Mouse (Mus musculus) hindbrain, embryonic 11.5 days (tissue): Measurements from ENCODE around the gene Cops2. TPM values are rescaled to one million over a fixed set of nuclear protein-coding genes. Genes with fewer than 3 reads are reported as not detected.
A peak's percentile ranks its signal among the peaks of the same experiment; 100 is the strongest.

Experiments used
- ATAC-seq: fragments of 200-750 bp; cut with Nextera tagmentation; 2 replicates; pipeline ENCODE4 v1.8.0; 2017; ENCODE audit warnings: mild to moderate bottlenecking, moderate TSS enrichment, moderate library complexity; ENCODE audit not compliant: low FRiP score
- DNase-seq: peaks from one replicate; pipeline ENCODE4 v3.0.0-alpha.2; 2015; ENCODE audit warnings: low spot score
- H3K27ac ChIP-seq: fragments of 300-500 bp; sonication (generic); 2 replicates; pipeline ENCODE4 v1.5.1; 2014; ENCODE audit warnings: mild to moderate bottlenecking, low read depth, low read length
- H3K27me3 ChIP-seq: fragments of 300-500 bp; sonication (generic); 2 replicates; pipeline ENCODE4 v1.6.1; 2014; ENCODE audit warnings: mild to moderate bottlenecking, low read length, moderate library complexity, mixed read lengths; ENCODE audit not compliant: control insufficient read depth, insufficient read depth
- H3K36me3 ChIP-seq: fragments of 300-500 bp; sonication (generic); 2 replicates; pipeline ENCODE4 v1.6.1; 2014; ENCODE audit warnings: mild to moderate bottlenecking, low read length, moderate library complexity, mixed read lengths; ENCODE audit not compliant: control insufficient read depth, insufficient read depth
- H3K4me1 ChIP-seq: fragments of 300-500 bp; sonication (generic); replicated peaks from 2 replicates; pipeline ENCODE4 v1.6.1; 2014; ENCODE audit warnings: low read length, mixed read lengths; ENCODE audit not compliant: control insufficient read depth, insufficient read depth
- H3K4me2 ChIP-seq: fragments of 300-500 bp; sonication (generic); replicated peaks from 2 replicates; pipeline ENCODE4 v1.6.1; 2014; ENCODE audit warnings: mild to moderate bottlenecking, low read depth, low read length
- H3K4me3 ChIP-seq: fragments of 300-500 bp; sonication (generic); 2 replicates; pipeline ENCODE4 v1.5.1; 2014; ENCODE audit warnings: low read depth, low read length
- H3K9ac ChIP-seq: fragments of 300-500 bp; sonication (generic); 2 replicates; pipeline ENCODE4 v1.6.1; 2014; ENCODE audit warnings: low read depth, low read length
- H3K9me3 ChIP-seq: fragments of 300-500 bp; sonication (generic); 2 replicates; pipeline ENCODE4 v1.6.1; 2016; ENCODE audit warnings: low read length; ENCODE audit not compliant: control insufficient read depth
- WGBS: fragments of 180-500 bp; shearing (Covaris S2); extraction: QIAGEN DNeasy Blood & Tissue Kit; methylation state at CpG from one replicate; pipeline ENCODE4 v1.1.7; 2014; 5-methylcytosine and 5-hydroxymethylcytosine counted together
- polyA plus RNA-seq: library from polyadenylated mRNA; unstranded; fragments of >200 nt; fragmentation: Nextera tagmentation; extraction: Ambion mirVana; gene quantifications from 2 replicates; pipeline ENCODE4 v1.2.1, GENCODE M21; 2014

Cops2 gene
- polyA plus RNA-seq, 1 experiment from 2014 or later = 110 TPM

DNA sequence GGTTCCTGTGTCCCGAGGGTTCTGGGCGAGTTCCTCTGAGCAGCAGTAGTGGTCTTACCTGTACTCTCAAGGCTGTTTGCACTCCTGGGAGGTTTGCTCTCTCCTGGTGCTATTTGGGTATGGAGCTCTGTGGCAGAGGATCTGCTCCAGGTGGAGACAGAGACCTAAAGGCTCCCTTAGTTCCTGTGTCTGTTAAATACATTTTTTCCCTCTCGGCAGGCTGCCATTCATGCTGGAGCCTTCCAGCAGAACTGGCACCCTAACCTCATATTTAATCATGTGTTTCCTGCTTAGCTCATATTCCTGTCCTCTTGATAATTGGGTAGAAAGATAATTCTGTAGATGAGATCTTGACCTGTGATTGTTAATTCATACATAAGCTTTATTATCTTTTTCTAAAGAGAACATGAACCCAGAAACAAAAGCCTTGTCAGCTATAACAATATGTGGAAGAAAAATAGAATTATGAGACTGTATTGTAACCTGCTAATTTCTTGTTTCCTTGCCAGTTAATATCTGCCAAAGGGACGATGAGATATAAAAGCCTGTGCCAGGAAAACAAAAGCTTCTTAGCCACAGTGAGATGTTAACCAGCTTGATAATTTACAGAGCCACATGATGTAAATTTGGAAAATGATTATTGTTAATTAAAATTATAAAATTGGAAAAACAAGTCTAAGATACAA, 27.1 kb upstream of the Cops2 start:
- Histone ChIP-seq H3K27ac (no peak overlapping the region), H3K4me3 (no peak overlapping the region), H3K4me2 (no peak overlapping the region), H3K9me3 (no peaks in the 10 kb centered on the region), H3K36me3 (no peaks in the 10 kb centered on the region), H3K9ac (no peak overlapping the region), H3K4me1 (no peaks in the 10 kb centered on the region), H3K27me3 (no peaks in the 10 kb centered on the region)
- no peak for DNase-seq
- 87% methylated on average over 4 of the region's 4 CpGs for whole genome bisulfite sequencing
- no peak for ATAC-seq

DNA sequence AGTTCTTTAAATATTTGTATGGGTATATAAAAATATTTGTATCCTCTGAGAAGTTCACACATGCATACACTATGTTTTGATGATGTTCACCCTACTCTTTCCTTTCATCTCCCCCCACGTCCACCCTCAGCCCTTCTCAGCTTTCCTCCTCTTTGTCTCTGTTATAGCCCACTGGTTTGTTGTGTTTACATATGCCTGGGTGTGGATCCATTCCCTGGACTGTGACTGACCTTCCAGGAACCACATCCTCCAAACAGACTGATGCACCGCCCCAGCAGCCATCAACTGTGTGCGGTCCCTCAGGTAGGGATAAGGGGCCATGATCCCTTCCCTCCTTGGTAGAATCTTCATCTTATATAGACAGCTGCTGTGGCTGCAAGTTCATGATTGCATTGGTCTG, 11.2 kb upstream of the Cops2 start:
- Histone ChIP-seq H3K27me3 (no peaks in the 10 kb centered on the region), H3K4me1 (no peaks in the 10 kb centered on the region), H3K4me2 (no peak overlapping the region), H3K9me3 (no peaks in the 10 kb centered on the region), H3K4me3 (no peak overlapping the region), H3K36me3 (no peaks in the 10 kb centered on the region), H3K27ac (no peak overlapping the region), H3K9ac (no peak overlapping the region)
- DNase-seq = no peak
- no peak for ATAC-seq
- 90% methylated on average over 3 of the region's 3 CpGs for WGBS

DNA sequence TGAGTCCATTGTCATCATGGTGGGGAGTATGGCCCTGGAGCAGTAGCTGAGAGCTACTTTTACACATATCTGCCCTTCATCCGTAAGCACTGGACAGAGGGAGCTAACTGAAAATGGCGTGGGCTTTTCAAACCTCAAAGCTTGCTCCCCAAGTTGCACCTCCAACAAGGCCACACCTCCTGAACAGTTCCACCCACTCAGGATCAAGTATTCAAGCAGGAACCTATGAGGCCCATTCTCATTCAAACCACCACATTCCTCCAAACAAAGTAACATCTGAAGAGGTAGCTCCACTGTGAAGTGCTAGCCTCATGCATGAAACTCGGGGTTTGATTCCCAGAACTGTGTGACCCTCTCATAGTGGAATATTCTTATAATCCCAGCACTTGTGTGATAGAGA, 9.4 kb upstream of the Cops2 start:
- DNase-seq (no peak), ATAC-seq (no peak)
- no peak overlapping the region for H3K4me2 ChIP-seq
- no peaks in the 10 kb centered on the region for H3K9me3 ChIP-seq
- H3K4me1 ChIP-seq = no peaks in the 10 kb centered on the region
- WGBS = 77% methylated on average over 3 of the region's 3 CpGs
- no peaks in the 10 kb centered on the region for H3K27me3 ChIP-seq
- no peaks in the 10 kb centered on the region for H3K36me3 ChIP-seq
- H3K27ac ChIP-seq = no peak overlapping the region
- H3K4me3 ChIP-seq = no peak overlapping the region
- no peak overlapping the region for H3K9ac ChIP-seq

DNA sequence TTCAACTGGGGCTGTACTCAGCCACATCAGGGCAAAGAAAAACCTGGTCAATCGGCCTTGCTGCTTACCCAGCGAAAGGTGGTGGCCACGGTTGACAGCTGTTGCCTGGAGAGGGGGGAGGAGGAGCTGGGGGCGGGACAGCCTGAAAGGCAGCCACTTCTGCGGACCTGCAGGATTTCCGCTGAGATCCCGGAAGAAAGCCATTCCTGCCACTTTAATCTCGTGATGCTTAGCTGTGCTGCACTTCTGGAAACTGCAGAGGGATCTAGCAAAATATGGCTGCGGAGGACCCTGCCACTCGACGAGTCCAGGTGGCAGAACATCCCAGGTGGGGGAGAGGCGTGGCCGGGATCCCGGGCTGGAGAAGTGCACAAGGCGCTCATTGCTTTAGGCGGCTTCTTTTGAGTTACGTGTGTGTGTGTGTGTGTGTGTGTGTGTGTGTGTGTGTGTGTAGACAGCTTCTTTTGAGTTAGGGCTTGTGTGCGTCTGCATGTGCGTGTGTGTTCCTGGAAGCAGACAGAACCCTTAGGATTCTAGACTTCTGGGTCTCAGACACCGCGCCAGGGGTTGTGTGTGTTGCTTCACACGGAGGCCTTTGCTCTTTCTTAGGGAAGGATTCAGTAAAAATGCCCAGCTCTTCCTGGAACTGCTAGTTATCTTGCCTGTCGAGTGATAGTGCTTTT, 7.3 kb upstream of the Cops2 start:
- WGBS = 10% methylated on average over 23 of the region's 23 CpGs
- H3K27ac ChIP-seq = no peak overlapping the region

DNA sequence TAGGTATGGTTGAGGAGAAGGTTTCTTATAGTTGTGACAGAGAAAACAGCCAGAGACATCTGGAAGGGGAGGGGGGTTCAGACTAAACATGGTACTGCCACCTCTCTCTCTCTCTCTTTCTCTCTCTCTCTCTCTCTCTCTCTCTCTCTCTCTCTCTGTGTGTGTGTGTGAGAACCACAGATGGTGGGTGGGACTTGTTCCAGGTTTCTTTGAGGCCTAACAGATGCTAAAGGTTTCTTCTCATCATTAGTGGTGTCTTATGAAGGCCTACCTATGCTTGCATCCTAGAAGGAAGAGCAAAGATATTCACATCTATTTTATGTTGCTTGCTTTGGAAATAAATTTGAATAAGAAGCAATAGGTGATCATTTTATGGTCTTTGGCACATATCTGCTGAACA, 6.6 kb upstream of the Cops2 start:
- Histone ChIP-seq H3K27ac (no peak overlapping the region), H3K9ac (no peak overlapping the region), H3K36me3 (no peaks in the 10 kb centered on the region), H3K4me3 (no peak overlapping the region; the same call in 1 of the 2 replicates), H3K4me1 (no peaks in the 10 kb centered on the region), H3K9me3 (no peaks in the 10 kb centered on the region), H3K4me2 (peak overlapping the region; percentile 44), H3K27me3 (no peaks in the 10 kb centered on the region)
- ATAC-seq (no peak), DNase-seq (no peak)

More for the DNA sequence above, 7.3 kb upstream of the Cops2 start:
- DNase-seq (peak; percentile 58), ATAC-seq (peak; percentile 47)
- no peaks in the 10 kb centered on the region for H3K9me3 ChIP-seq
- no peaks in the 10 kb centered on the region for H3K4me1 ChIP-seq
- peak overlapping the region; percentile 44 for H3K4me2 ChIP-seq
- H3K27me3 ChIP-seq = no peaks in the 10 kb centered on the region
- H3K9ac ChIP-seq = peak overlapping the region; percentile 64
- H3K4me3 ChIP-seq = peak overlapping the region; percentile 43
- no peaks in the 10 kb centered on the region for H3K36me3 ChIP-seq

DNA sequence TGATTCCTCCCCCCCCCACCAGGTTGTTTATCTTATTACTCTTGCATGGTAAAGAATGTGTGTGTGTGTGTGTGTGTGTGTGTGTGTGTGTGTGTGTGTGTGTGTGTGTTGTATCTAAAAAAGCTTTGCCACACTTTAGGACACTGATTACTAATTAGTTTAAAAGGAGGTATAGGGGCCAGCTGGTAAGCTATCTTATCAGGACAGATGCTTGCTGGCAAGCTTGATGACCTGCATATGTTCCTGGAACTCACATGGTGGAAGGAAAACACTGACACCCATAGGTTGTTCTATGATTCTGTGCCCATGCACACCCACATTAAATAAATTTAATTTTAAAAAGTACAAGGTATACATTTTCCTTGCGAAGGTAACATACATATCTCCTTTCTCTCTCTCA, 5.6 kb upstream of the Cops2 start:
- H3K4me1 ChIP-seq = no peaks in the 10 kb centered on the region
- 97% methylated on average over 1 of the region's 1 CpGs for WGBS
- H3K36me3 ChIP-seq = no peaks in the 10 kb centered on the region
- DNase-seq (no peak), ATAC-seq (no peak)
- no peak overlapping the region for H3K4me3 ChIP-seq
- no peaks in the 10 kb centered on the region for H3K27me3 ChIP-seq
- no peak overlapping the region for H3K4me2 ChIP-seq
- H3K9ac ChIP-seq = no peak overlapping the region
- H3K27ac ChIP-seq = no peak overlapping the region
- H3K9me3 ChIP-seq = no peaks in the 10 kb centered on the region

DNA sequence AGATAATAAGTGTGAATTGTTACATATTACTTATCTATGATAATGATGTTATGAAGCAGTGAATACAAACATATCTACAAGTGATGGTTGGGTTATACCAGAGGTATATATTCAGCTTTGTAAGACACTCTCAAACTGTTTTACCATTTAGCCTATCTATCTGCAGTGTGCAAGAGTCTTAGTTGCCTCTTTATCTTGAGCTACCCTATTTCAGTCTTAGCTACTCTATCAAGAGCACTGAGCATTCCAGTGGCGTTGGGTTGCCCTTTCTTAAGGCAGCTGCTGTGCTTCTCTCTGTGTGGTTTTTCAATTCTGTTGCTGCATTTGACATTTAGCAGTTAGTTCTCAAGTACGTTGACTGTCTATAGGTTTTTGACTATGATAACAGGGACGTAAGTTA, 4.9 kb upstream of the Cops2 start:
- Histone ChIP-seq H3K4me3 (no peak overlapping the region), H3K27ac (no peak overlapping the region), H3K4me2 (no peak overlapping the region), H3K9ac (no peak overlapping the region), H3K36me3 (no peaks in the 10 kb centered on the region), H3K27me3 (no peaks in the 10 kb centered on the region), H3K9me3 (no peaks in the 10 kb centered on the region), H3K4me1 (no peaks in the 10 kb centered on the region)
- WGBS = 82% methylated on average over 3 of the region's 3 CpGs
- no peak for ATAC-seq
- DNase-seq = no peak

DNA sequence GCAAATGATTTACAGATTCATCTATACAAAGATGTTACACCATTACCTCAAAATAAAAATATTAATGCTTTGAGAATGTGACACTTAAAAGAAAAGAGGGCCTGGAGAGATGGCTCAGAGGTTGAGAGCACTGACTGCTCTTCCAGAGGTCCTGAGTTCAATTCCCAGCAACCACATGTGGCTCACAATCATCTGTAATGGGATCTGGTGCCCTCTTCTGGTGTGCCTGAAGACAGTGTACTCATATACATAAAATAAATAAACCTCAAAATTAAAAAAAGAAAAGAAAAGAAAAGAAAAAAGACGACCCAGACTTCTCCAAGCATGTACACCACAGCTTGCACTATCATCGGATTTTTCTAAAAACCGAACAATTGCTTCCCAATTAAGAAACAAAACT, 1.2 kb downstream of the Cops2 start:
- Histone ChIP-seq H3K4me1 (no peaks in the 10 kb centered on the region), H3K27me3 (no peaks in the 10 kb centered on the region), H3K27ac (no peak overlapping the region), H3K9me3 (no peaks in the 10 kb centered on the region), H3K4me2 (peak overlapping the region; percentile 55), H3K36me3 (no peaks in the 10 kb centered on the region), H3K9ac (no peak overlapping the region), H3K4me3 (peak overlapping the region; percentile 91)
- DNase-seq = no peak
- no peak for ATAC-seq
- 50% methylated on average over 3 of the region's 3 CpGs for WGBS

DNA sequence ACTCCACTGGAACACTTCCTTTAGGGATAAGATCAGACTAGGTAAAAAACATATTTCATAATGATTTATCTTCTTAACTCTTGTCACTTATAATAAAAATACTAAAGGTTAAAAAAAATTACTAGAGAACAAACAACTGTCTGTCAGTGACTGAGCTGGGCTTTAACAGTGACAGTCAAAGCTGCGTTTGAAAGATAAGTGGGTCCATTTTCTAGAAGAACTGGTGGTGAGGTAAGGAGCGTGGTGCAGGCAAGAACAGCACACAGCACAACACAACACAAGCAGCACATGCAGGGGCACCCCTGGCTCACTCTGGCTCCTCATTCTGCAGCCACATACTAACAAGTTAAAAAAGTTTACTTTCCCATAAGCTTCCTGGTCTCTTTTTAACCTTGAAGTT, 7.7 kb downstream of the Cops2 start:
- WGBS = 85% methylated on average over 2 of the region's 2 CpGs
- Histone ChIP-seq H3K36me3 (no peaks in the 10 kb centered on the region), H3K4me2 (no peak overlapping the region), H3K9me3 (no peaks in the 10 kb centered on the region), H3K27ac (no peak overlapping the region), H3K9ac (no peak overlapping the region), H3K4me1 (no peaks in the 10 kb centered on the region), H3K4me3 (no peak overlapping the region), H3K27me3 (no peaks in the 10 kb centered on the region)
- DNase-seq (no peak), ATAC-seq (no peak)
